Mouse (Mus musculus): Measurements from ENCODE around the gene C1ra.

GRCm38 (mm10) chr6:124476216-124476615 is 36.0 kb upstream of the C1ra start:
- TF ChIP-seq CTCF (conservative IDR thresholded peaks at IDR 0.05; ENCODE audit: low read length), result no peak
- TF ChIP-seq POU5F1 (IDR thresholded peaks at IDR 0.05; ENCODE audit: borderline replicate concordance, low read length), result no peak
